Mouse (Mus musculus) limb, embryonic 12.5 days (tissue): ENCODE data around the gene Trmt1. TPM values are rescaled to one million over a fixed set of nuclear protein-coding genes. Genes with fewer than 3 reads are reported as not detected.

Source experiments
- ATAC-seq: fragments of 200-750 bp; cut with Nextera tagmentation; 2 replicates; pipeline ENCODE4 v1.8.0; 2017; ENCODE audit warnings: low read depth, moderate TSS enrichment; ENCODE audit not compliant: insufficient number of reproducible peaks, insufficient read depth, low FRiP score, low TSS enrichment
- H3K27ac ChIP-seq: fragments of 300-500 bp; sonication (generic); 2 replicates; pipeline ENCODE4 v1.5.1; 2016; ENCODE audit warnings: mild to moderate bottlenecking, moderate library complexity
- H3K27me3 ChIP-seq: fragments of 300-500 bp; sonication (generic); 2 replicates; pipeline ENCODE4 v1.6.1; 2016; ENCODE audit warnings: mild to moderate bottlenecking, moderate library complexity
- H3K36me3 ChIP-seq: fragments of 300-500 bp; sonication (generic); 2 replicates; pipeline ENCODE4 v1.6.1; 2016; ENCODE audit warnings: mild to moderate bottlenecking, moderate library complexity
- H3K4me1 ChIP-seq: fragments of 300-500 bp; sonication (generic); replicated peaks from 2 replicates; pipeline ENCODE4 v1.6.1; 2016
- H3K4me2 ChIP-seq: fragments of 300-500 bp; sonication (generic); 2 replicates; pipeline ENCODE4 v1.6.1; 2016; ENCODE audit warnings: mild to moderate bottlenecking, moderate library complexity
- H3K4me3 ChIP-seq: fragments of 300-500 bp; sonication (generic); replicated peaks from 2 replicates; pipeline ENCODE4 v1.5.1; 2016; ENCODE audit warnings: mild to moderate bottlenecking
- H3K9ac ChIP-seq: fragments of 300-500 bp; sonication (generic); replicated peaks from 2 replicates; pipeline ENCODE4 v1.6.1; 2016; ENCODE audit warnings: mild to moderate bottlenecking, moderate library complexity
- H3K9me3 ChIP-seq: fragments of 300-500 bp; sonication (generic); 2 replicates; pipeline ENCODE4 v1.6.1; 2016; ENCODE audit warnings: mild to moderate bottlenecking, moderate library complexity
- WGBS: fragments of 180-500 bp; shearing (Covaris S2); methylation state at CpG from one replicate; pipeline ENCODE4 v1.1.7; 2016; 5-methylcytosine and 5-hydroxymethylcytosine counted together
- polyA plus RNA-seq: library from polyadenylated mRNA; unstranded; fragments of >200 nt; fragmentation: Nextera tagmentation; extraction: Ambion mirVana; gene quantifications from 2 replicates; pipeline ENCODE4 v1.2.1, GENCODE M21; 2016

The Trmt1 gene
- polyA plus RNA-seq, 1 experiment from 2014 or later, result 66.9 TPM

GRCm38 (mm10) chr8:84723571-84723900, 37.4 kb downstream of the Trmt1 start:
- H3K36me3 ChIP-seq, result peaks cover 79% of the 10 kb centered on the region
- no peaks in the 10 kb centered on the region for H3K9me3 ChIP-seq
- 10% methylated on average over 7 of the region's 7 CpGs for WGBS
- peak overlapping the region; percentile 54 for H3K4me2 ChIP-seq
- H3K9ac ChIP-seq, result peak overlapping the region; percentile 65
- peak overlapping the region; percentile 27 for H3K4me3 ChIP-seq
- peaks cover 84% of the 10 kb centered on the region for H3K4me1 ChIP-seq
- H3K27me3 ChIP-seq, result peaks cover 10% of the 10 kb centered on the region
- peak overlapping the region; percentile 99 for H3K27ac ChIP-seq
- ATAC-seq, result no peak

DNA sequence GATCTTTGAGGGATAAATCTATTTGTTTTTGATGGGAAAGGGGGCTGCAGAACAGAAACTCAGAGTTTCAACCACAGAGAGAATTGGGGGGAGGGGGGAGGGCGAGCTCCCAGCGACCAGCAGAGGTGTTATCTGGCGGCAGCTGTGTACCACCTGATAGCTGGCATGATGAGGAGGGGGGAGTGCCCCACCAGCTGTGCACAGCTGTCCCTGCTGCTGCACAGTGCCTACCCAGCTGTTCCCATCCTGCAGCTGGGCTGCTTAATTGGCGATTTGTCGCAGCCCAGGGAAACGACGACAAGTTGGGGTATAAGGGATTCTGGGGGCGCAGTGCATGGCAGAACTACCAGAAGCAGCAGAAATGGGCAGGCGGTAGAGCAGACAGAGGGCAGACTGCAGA, 38.6 kb downstream of the Trmt1 start:
- Histone ChIP-seq H3K27ac (peak overlapping the region; percentile 99), H3K27me3 (peaks cover 5% of the 10 kb centered on the region; the same call in 1 of the 2 replicates), H3K9me3 (no peaks in the 10 kb centered on the region), H3K4me2 (peak overlapping the region; percentile 54), H3K36me3 (peaks cover 68% of the 10 kb centered on the region), H3K4me1 (peaks cover 82% of the 10 kb centered on the region), H3K4me3 (peak overlapping the region; percentile 19), H3K9ac (0 out of 2 replicates have a peak overlapping the region, but pooled peaks have one; percentile 23)
- 23% methylated on average over 9 of the region's 9 CpGs for WGBS
- no peak for ATAC-seq

GRCm38 (mm10) chr8:84725246-84725940, 39.3 kb downstream of the Trmt1 start:
- peak overlapping the region; percentile 54 for H3K4me2 ChIP-seq
- no peaks in the 10 kb centered on the region for H3K9me3 ChIP-seq
- no peak for ATAC-seq
- H3K4me1 ChIP-seq, result peaks cover 82% of the 10 kb centered on the region
- H3K9ac ChIP-seq, result peak overlapping the region; percentile 31; the same call in 1 of the 2 replicates
- H3K4me3 ChIP-seq, result peak overlapping the region; percentile 19; the same call in 1 of the 2 replicates
- H3K36me3 ChIP-seq, result peaks cover 64% of the 10 kb centered on the region
- peak overlapping the region; percentile 99 for H3K27ac ChIP-seq
- peaks cover 4% of the 10 kb centered on the region; the same call in 1 of the 2 replicates for H3K27me3 ChIP-seq
- WGBS, result 47% methylated on average over 10 of the region's 10 CpGs

DNA sequence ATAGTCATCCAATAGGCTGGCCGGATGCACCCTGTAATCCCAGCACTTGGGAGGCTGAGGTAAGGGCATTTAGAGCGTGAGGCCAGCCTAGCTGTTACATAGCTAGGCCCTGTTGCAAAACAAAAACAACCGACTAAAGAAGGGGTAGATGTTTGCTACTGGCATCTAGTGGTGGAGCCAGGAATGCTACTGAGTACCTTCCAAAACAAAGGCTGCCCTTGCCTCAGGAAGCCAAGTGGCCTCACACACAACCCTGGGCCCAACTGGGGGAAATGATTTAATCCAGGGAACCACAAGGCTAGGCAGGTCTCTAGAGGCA, 39.8 kb downstream of the Trmt1 start:
- WGBS, result 12% methylated on average over 3 of the region's 3 CpGs
- Histone ChIP-seq H3K27ac (peak overlapping the region; percentile 99), H3K36me3 (peaks cover 59% of the 10 kb centered on the region), H3K4me2 (peak overlapping the region; percentile 54; the same call in 1 of the 2 replicates), H3K27me3 (no peaks in the 10 kb centered on the region; the same call in 1 of the 2 replicates), H3K4me3 (no peak overlapping the region; the same call in 1 of the 2 replicates), H3K9me3 (no peaks in the 10 kb centered on the region), H3K9ac (0 out of 2 replicates have a peak overlapping the region, but pooled peaks have one; percentile 31), H3K4me1 (peaks cover 82% of the 10 kb centered on the region)
- ATAC-seq, result no peak

DNA sequence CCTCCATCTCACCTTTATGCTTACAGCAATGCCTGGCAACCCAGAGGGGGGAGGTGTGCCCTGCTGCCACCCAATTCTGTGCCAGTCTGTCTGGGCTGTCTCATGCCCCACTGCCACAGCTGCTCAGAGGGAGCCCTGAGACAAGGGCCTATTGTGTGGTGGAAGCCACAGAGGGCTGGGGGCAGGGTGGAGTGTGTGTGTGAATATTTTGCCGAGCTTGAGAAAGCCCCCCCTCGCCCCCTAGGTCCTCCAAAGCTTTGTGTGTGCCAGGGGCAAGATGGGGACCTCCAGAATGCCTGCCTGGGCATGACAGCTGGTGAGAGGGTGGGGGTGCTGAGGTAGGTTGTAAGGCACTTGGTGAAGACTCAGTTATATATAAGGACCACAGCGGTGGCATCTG, 42.4 kb downstream of the Trmt1 start:
- H3K27me3 ChIP-seq, result peaks cover 7% of the 10 kb centered on the region

GRCm38 (mm10) chr8:84729921-84730362, 43.8 kb downstream of the Trmt1 start:
- Histone ChIP-seq H3K9me3 (no peaks in the 10 kb centered on the region), H3K27ac (peak overlapping the region; percentile 7; the same call in 1 of the 2 replicates)

More for the DNA sequence above, 42.4 kb downstream of the Trmt1 start:
- 0 out of 2 replicates have a peak overlapping the region, but pooled peaks have one; percentile 2 for H3K9ac ChIP-seq
- H3K36me3 ChIP-seq, result peaks cover 50% of the 10 kb centered on the region
- H3K4me3 ChIP-seq, result no peak overlapping the region
- no peak for ATAC-seq
- H3K27ac ChIP-seq, result no peak overlapping the region
- H3K9me3 ChIP-seq, result no peaks in the 10 kb centered on the region
- WGBS, result 78% methylated on average over 3 of the region's 3 CpGs
- H3K4me2 ChIP-seq, result no peak overlapping the region; the same call in 1 of the 2 replicates
- H3K4me1 ChIP-seq, result peaks cover 82% of the 10 kb centered on the region

DNA sequence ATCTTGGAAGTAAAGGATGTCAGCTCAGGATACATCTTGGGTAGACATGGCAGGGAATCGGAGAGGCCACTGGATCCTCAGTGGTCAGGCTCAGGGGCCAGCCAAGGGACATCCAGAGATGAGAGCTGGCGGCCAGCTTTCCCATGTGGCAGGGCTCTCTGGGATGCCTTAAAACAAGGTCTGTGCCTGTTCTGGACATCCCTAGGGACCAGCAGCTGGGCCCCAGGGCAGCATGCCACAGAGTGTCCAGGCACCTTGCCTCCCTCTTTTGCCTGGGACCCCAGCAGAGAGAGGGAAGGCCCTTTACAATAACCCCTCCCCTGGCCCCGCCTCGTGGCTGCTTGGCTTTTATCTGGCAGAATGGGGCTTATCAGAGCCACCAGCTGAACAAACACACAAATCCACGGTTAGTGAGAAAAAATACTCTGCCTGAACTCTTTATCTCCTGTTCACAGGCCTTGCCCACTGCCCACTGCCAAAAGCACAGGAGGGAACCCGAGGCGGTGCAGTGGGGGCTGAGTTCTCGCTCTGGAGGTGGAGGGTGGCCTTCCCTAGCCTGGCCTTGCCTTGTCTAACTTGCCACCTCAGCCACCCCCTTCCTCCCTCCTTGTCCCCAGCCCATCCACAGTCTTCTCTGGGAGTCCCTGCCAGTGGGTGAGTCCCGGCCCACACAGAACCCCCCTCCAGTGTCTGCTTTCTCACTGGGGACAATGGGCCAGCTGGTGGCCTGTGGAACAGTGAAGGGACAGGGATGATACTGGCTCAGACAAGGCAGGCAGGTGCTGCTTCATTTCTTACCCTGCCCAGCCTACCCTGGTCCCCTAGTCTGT, 44.6 kb downstream of the Trmt1 start:
- Histone ChIP-seq H3K4me1 (peaks cover 77% of the 10 kb centered on the region), H3K9me3 (no peaks in the 10 kb centered on the region), H3K36me3 (peaks cover 28% of the 10 kb centered on the region), H3K4me3 (no peak overlapping the region), H3K27me3 (peaks cover 29% of the 10 kb centered on the region), H3K4me2 (no peak overlapping the region), H3K27ac (peak overlapping the region; percentile 56), H3K9ac (peak overlapping the region; percentile 34)
- no peak for ATAC-seq
- WGBS, result 59% methylated on average over 9 of the region's 9 CpGs

More at GRCm38 (mm10) chr8:84729921-84730362, 43.8 kb downstream of the Trmt1 start:
- H3K4me1 ChIP-seq, result peaks cover 77% of the 10 kb centered on the region
- H3K4me3 ChIP-seq, result no peak overlapping the region
- WGBS, result 95% methylated on average over 16 of the region's 16 CpGs
- H3K9ac ChIP-seq, result no peak overlapping the region
- no peak overlapping the region for H3K4me2 ChIP-seq
- peaks cover 36% of the 10 kb centered on the region for H3K36me3 ChIP-seq
- H3K27me3 ChIP-seq, result peaks cover 21% of the 10 kb centered on the region
- ATAC-seq, result no peak

GRCm38 (mm10) chr8:84731371-84732177, 45.5 kb downstream of the Trmt1 start:
- peaks cover 19% of the 10 kb centered on the region for H3K36me3 ChIP-seq
- no peak overlapping the region for H3K4me3 ChIP-seq
- ATAC-seq, result no peak
- peaks cover 77% of the 10 kb centered on the region for H3K4me1 ChIP-seq
- peaks cover 37% of the 10 kb centered on the region for H3K27me3 ChIP-seq
- 70% methylated on average over 11 of the region's 11 CpGs for WGBS
- H3K9ac ChIP-seq, result peak overlapping the region; percentile 34
- H3K9me3 ChIP-seq, result no peaks in the 10 kb centered on the region
- H3K4me2 ChIP-seq, result no peak overlapping the region
- H3K27ac ChIP-seq, result peak overlapping the region; percentile 56

GRCm38 (mm10) chr8:84732545-84732944, 46.4 kb downstream of the Trmt1 start:
- Histone ChIP-seq H3K36me3 (peaks cover 10% of the 10 kb centered on the region), H3K4me1 (peaks cover 81% of the 10 kb centered on the region), H3K9ac (no peak overlapping the region), H3K9me3 (no peaks in the 10 kb centered on the region), H3K27me3 (peaks cover 41% of the 10 kb centered on the region), H3K27ac (peak overlapping the region; percentile 20; the same call in 1 of the 2 replicates), H3K4me2 (no peak overlapping the region), H3K4me3 (no peak overlapping the region)
- ATAC-seq, result no peak
- WGBS, result 76% methylated on average over 5 of the region's 5 CpGs

DNA sequence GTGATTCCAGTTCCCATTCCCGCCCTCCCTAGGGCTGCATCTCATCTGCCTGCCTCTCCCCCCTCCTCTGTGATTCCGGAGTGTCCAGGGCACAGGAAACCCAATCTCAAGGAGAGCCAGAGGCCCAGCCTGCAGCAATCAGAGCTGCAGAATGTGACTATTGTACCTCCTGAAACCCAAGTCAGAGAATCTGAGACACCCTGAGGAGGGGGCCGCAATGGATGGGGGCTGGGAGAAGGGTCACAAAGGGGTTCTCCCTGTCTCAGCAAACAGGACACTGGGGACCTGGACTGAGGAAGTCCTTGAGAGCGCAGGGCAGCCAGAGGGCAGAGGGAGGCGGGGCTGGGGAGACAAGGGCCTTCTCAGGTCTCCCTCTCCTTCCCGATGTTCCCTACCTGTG, 46.9 kb downstream of the Trmt1 start:
- Histone ChIP-seq H3K4me2 (no peak overlapping the region), H3K9me3 (no peaks in the 10 kb centered on the region), H3K36me3 (peaks cover 5% of the 10 kb centered on the region; the same call in 1 of the 2 replicates), H3K27me3 (peaks cover 41% of the 10 kb centered on the region), H3K9ac (peak overlapping the region; percentile 28; the same call in 1 of the 2 replicates), H3K4me1 (peaks cover 83% of the 10 kb centered on the region), H3K27ac (peak overlapping the region; percentile 20), H3K4me3 (no peak overlapping the region)
- no peak for ATAC-seq
- WGBS, result 47% methylated on average over 6 of the region's 6 CpGs
